Mouse (Mus musculus) CD4-positive, CD25-positive, alpha-beta regulatory T cell, adult 2 months (primary cell): ENCODE measurements around the gene Fam83d.

ENCODE experiments used
- DNase-seq: peaks from one replicate; pipeline ENCODE4 v3.0.0-alpha.2; 2012; ENCODE audit warnings: low read depth, low spot score

Fam83d gene

GRCm38 (mm10) chr2:158745049-158745482 lies 22.8 kb upstream of the Fam83d start:
- DNase-seq = peak; percentile 85

- DNase-seq = no peak
Measured at GRCm38 (mm10) chr2:158746164-158746563, 21.7 kb upstream of the Fam83d start.

GRCm38 (mm10) chr2:158749366-158749765 lies 18.5 kb upstream of the Fam83d start:
- no peak for DNase-seq

- no peak for DNase-seq
Measured at GRCm38 (mm10) chr2:158760231-158760630, 7.7 kb upstream of the Fam83d start.

DNA sequence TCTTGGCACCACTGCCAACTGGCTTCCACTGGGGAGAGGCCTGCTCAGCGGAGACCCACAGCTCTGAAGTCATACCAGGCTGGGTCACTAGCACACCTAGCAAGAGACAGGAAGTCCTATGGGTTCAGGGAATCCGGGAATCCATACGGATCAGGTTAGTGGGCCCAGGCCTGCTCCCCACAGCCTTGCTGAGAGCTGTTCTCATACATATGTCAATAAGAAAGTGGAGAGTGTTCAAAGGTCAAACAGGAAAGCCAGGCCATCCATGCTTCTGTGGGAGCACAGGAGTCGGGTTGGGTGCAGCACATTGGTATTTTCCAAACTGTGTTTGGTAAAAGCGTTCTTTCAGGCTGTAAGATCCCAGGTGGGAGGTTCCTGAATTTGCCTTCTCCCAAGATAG lies 5.6 kb upstream of the Fam83d start:
- no peak for DNase-seq

DNA sequence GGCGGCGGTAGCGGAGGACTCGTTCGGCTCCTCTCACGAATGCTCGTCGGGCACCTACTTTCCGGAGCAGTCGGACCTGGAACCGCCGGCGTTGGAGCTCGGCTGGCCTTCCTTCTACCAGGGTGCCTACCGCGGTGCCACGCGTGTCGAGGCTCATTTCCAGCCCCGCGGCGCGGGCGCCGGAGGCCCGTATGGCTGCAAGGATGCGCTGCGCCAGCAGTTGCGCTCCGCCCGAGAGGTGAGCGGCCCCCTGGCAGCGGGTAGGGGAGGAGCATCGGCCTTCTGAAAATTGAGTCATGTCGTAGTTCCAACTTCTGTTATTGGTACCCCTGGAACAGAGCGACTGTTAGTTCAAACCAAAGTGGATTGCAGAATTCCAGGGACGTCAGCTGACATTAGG lies 457 bp downstream of the Fam83d start:
- DNase-seq = peak; percentile 71

DNA sequence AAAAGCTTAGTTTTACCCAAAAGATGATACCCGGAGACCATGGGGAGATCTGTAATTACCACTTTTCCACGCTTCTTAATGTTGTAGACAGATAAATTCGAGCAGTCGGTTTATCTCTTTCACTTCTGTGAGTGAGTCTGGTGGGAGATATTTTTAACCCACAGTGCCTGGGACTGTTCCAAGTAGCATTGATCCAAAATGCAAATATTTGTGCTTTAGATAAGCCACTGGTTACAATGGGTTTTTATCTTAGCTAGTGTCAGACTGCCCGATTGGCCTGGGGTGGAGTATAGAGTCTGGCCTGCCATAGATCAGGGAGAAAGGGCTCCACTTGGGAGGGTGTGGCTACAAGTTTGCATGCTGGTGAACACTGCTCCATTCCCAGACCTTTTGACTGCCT lies 878 bp downstream of the Fam83d start:
- DNase-seq = no peak

GRCm38 (mm10) chr2:158770126-158770757 lies 2.3 kb downstream of the Fam83d start:
- DNase-seq = no peak

GRCm38 (mm10) chr2:158771066-158771763 lies 3.3 kb downstream of the Fam83d start:
- DNase-seq = no peak

- DNase-seq = no peak
Measured at GRCm38 (mm10) chr2:158772808-158773207, 4.9 kb downstream of the Fam83d start.

- DNase-seq = no peak
Measured at GRCm38 (mm10) chr2:158774886-158775285, 7.0 kb downstream of the Fam83d start.

GRCm38 (mm10) chr2:158776716-158777115 lies 8.8 kb downstream of the Fam83d start:
- DNase-seq = no peak

DNA sequence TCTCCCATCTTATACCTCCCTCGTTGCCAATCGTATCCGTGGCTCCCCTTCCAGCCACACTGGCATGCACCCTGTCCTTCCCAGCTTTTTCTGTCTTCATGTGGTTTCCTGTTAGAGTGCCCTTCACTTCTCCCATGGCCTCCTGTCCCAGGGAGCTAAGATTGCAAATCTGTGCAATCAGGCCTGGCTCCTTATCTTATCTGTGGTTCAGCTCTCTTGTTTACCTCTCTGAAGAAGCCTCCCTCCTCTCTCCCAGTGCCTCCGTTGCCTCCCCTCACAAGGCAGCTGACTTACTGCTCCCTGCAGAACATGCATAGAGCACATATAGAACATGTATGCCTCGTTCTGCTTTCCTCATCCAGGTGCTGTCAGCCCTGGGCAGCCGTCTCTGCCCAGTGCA lies 9.6 kb downstream of the Fam83d start:
- no peak for DNase-seq

GRCm38 (mm10) chr2:158778349-158778748 lies 10.5 kb downstream of the Fam83d start:
- no peak for DNase-seq

DNA sequence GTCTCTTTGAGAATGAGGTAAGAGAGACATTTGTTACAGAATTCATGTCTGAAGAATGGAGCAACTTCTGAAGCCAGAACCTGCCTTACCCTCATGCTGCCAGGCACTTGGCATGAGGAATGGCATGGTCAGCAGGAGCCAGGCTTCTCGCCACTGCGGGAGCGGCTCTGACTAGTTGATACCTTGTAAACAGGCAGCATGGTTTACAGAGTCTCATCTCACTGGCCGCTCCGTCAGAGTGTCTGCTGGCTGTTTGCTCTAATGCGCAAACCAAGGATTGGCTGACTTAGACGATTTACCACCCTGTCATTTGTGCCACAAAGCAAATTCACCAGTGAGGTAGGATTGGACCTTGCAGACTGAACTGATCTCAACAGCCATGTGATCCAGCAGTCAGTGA lies 13.2 kb downstream of the Fam83d start:
- no peak for DNase-seq

DNA sequence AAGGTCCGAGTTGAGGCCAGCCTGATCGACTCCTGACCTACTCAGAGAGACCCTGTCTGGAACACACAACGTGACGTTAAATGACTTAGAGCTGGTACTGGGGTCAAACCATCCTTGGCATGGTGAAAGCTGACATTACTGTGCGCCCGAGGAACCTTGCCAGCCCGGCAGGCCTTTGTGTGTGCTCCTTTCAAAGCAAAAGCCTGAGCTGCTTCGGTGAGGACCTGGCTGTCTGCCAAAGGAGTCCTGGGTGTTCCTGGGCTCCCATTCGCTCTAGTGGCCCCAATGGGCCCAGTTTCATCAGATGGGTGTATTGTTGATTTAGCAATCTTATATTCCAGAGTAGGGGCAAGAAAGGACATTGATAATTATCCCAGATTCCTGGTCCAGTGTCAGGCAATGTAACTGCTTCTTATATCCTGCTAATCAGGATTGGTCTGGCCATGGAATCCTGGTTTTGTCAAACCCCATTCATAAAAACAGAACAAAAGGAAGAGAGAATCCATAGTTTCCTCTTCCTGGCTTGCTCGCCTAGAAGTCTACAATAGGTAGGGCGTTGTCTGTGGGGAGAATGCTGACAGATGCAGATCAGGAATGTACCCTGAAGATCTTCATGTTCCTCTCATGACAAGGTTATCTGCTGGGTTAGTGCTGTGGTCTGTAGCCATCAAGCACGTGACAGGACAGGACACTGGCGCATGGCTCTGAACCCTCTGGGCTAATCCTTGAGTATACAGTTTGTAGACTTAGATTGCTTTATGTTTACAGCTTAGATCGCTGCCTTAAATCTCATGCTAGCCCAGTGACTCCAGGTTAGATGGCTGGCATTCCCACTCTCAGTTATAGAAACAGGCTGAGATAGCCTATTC lies 19.3 kb downstream of the Fam83d start:
- no peak for DNase-seq

GRCm38 (mm10) chr2:158794494-158795004 lies 26.7 kb downstream of the Fam83d start, which contains the start of gene Dhx35:
Gene Dhx35 (plus strand): TSS chr2:158794807.
- DNase-seq = peak; percentile 97

DNA sequence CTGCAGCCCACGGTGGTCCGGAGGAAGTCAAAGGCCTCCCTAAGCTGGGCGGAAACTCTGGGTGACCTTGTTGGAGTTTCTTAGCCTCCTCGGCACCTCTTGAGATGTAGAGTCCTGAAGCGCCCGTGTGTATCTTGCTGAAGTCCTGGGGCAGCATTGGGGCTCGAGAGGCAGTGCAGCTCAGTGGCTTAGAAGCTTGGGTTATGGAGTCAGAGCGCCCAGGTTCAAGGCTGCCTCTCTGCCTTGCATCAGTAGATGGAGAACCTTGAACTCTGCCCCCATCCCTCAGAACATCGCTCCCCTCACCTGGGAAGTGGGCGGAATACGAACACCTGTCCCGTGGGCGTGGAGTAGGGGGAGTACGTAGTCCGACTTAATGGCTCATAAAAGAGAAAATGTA lies 27.1 kb downstream of the Fam83d start:
- DNase-seq = no peak

GRCm38 (mm10) chr2:158795875-158796274 lies 28.0 kb downstream of the Fam83d start:
- DNase-seq = no peak

GRCm38 (mm10) chr2:158799328-158799727 lies 31.4 kb downstream of the Fam83d start:
- no peak for DNase-seq

DNA sequence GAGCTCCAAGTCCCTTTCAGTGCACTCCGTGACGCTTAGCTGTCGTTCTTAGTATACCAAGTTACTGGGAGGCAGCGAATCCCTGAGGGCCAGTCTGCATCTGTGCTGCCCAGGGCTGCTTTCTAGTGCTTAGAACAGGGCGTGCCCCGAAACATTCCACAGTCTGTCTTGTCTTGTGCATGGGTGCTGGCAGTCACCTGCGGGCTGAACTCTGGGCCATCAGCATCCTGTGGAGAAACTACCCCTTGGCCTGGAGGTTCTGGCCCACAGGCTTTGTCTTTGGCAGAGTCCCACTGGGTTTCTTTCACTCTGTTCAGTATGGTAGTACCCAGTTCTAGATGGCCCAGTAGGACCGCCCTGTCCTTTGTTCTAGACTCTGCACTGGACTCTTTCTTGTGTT lies 32.9 kb downstream of the Fam83d start:
- DNase-seq = no peak

- DNase-seq = no peak
Measured at GRCm38 (mm10) chr2:158803575-158803974, 35.7 kb downstream of the Fam83d start.
